Mouse (Mus musculus): ENCODE measurements around the gene Slc6a12.
A peak's percentile ranks its signal among the peaks of the same experiment; 100 is the strongest.

Slc6a12 gene

DNA sequence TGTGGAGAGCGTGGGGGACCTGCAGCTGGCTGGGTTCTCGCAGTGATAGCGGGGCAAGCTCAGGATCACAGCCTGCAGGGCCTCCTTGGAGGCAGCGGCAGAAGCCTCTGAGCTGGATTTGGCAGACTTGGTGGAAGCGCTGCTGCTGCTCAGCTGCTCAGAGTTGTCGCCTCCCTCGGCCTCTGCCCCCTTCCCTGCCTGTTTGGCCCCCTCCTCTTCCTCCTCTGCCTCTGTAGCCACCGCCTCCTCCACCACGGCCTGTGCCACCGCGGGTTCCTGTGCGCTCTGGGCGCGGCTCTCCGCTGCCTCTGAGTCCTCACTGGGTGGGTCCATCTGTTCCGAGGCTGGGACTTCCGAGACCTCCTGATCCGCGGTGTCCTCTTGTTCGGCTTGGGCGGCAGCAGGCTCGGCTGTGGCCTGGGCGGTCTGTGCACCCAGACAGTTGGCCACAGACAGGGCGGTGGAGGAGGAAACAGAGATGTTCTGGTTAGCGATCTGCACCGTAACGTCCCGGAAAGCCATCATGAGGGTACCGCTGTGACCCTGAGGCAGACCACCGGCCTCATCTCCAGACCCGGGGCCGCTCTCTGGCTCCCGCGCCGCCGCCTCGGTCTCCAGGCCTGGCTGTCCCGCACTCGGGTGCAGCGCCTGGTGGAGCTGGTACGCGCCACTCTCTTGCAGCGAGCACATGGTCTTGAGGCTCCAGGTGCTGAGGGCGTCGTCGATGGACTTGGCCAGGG is 69.9 kb downstream of the Slc6a12 start:
- DNase-seq (ENCODE audit: inconsistent ontology term), result peak; percentile 13
